Mouse (Mus musculus) myocyte (in vitro differentiated cells): Measurements from ENCODE around the gene Rap1b.

Source experiments
- CEBPB ChIP-seq: IDR thresholded peaks from 2 replicates; pipeline ENCODE4 v1.6.1; 2011; ENCODE audit warnings: mild to moderate bottlenecking, moderate library complexity; ENCODE audit not compliant: poor library complexity, insufficient read depth, severe bottlenecking
- E2F4 ChIP-seq: IDR thresholded peaks from one replicate; pipeline ENCODE4 v1.6.1; 2011; ENCODE audit warnings: mild to moderate bottlenecking, control low read depth, moderate library complexity; ENCODE audit not compliant: insufficient read depth
- MAX ChIP-seq: IDR thresholded peaks from one replicate; pipeline ENCODE4 v1.6.1; 2011; ENCODE audit warnings: low read depth, mild to moderate bottlenecking, control low read depth
- MYOD1 ChIP-seq, 3 experiments: IDR thresholded peaks; one replicate each; pipeline ENCODE4 v1.6.1; 2011; ENCODE audit warnings: control low read depth in 2 of 3, low read depth in 2 of 3, mild to moderate bottlenecking in 2 of 3, moderate library complexity in 1 of 3; ENCODE audit not compliant: insufficient read length in 2 of 3, control insufficient read depth in 1 of 3
- MYOG ChIP-seq, 3 experiments: IDR thresholded peaks; one replicate each; pipeline ENCODE4 v1.6.1; 2011; ENCODE audit warnings: control low read depth in 2 of 3, low read depth in 2 of 3, mild to moderate bottlenecking in 2 of 3; ENCODE audit not compliant: insufficient read length in 2 of 3, control insufficient read depth in 1 of 3, insufficient read depth in 1 of 3
- POLR2A ChIP-seq: IDR thresholded peaks from one replicate; pipeline ENCODE4 v1.6.1; 2011; ENCODE audit warnings: low read depth, mild to moderate bottlenecking, control low read depth, moderate library complexity; ENCODE audit not compliant: insufficient read length
- POLR2AphosphoS2 ChIP-seq: IDR thresholded peaks from one replicate; pipeline ENCODE4 v1.6.1; 2011; ENCODE audit warnings: low read depth, control low read depth; ENCODE audit not compliant: insufficient read length
- REST ChIP-seq: IDR thresholded peaks from one replicate; pipeline ENCODE4 v1.6.1; 2011; ENCODE audit warnings: mild to moderate bottlenecking, control low read depth, moderate library complexity; ENCODE audit not compliant: insufficient read depth, insufficient read length
- SRF ChIP-seq: IDR thresholded peaks from one replicate; pipeline ENCODE4 v1.6.1; 2011; ENCODE audit warnings: low read depth; ENCODE audit not compliant: control insufficient read depth, insufficient read length
- TCF12 ChIP-seq: IDR thresholded peaks from one replicate; pipeline ENCODE4 v1.6.1; 2011; ENCODE audit warnings: mild to moderate bottlenecking, control low read depth; ENCODE audit not compliant: poor library complexity, insufficient read depth, severe bottlenecking
- TCF3 ChIP-seq: IDR thresholded peaks from one replicate; pipeline ENCODE4 v1.6.1; 2011; ENCODE audit warnings: low read depth, control low read depth; ENCODE audit not compliant: insufficient read length
- USF1 ChIP-seq: IDR thresholded peaks from one replicate; pipeline ENCODE4 v1.6.1; 2011; ENCODE audit warnings: low read depth, mild to moderate bottlenecking, control low read depth, moderate library complexity

DNA sequence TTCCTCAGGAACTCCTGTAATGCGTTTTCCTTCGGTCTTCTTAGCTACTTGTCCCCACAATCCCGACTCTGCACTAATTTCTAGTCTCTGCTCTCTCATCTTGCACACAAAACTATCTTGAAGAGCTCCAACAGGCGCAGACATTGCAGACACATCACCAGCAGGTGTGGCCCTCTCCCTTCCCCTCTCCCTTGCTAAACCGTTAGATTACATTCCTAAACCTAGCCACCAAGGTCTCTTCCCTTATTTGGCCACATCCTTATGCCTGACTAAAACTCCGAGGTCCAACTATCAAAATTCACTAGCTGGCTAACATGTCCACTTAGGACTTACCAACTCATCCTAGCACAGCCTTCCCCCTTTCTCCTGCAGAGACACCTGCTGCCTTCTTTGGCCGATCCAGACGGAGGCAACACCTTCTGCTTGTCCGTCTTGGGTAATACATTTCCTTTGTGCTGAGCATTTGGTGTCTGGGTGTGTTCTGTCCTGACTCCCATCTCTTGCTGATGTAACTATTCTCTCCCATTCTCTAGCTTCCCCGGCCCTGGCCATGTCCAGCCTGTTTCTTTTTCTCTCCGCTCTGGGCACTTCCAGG lies 52.3 kb downstream of the Rap1b start:
- no peak for TF ChIP-seq MYOG (IDR thresholded peaks at IDR 0.05; ENCODE audit: control insufficient read depth in 1 of 3, insufficient read depth in 1 of 3, insufficient read length in 2 of 3, low read depth in 2 of 3)
- no peak for TF ChIP-seq POLR2A
- TF ChIP-seq CEBPB: no peak
- TF ChIP-seq TCF12: no peak
- TF ChIP-seq USF1: no peak
- no peak for TF ChIP-seq REST
- TF ChIP-seq MAX: no peak
- no peak for TF ChIP-seq MYOD1 (IDR thresholded peaks at IDR 0.05; ENCODE audit: control insufficient read depth in 1 of 3, insufficient read length in 2 of 3, low read depth in 2 of 3)
- TF ChIP-seq E2F4: no peak
- no peak for TF ChIP-seq TCF3
- TF ChIP-seq POLR2AphosphoS2: no peak
- TF ChIP-seq SRF: peak; percentile 58
